Mouse (Mus musculus) myocyte (in vitro differentiated cells): ENCODE measurements around the gene Mylip.

Source experiments
- CEBPB ChIP-seq: IDR thresholded peaks from 2 replicates; pipeline ENCODE4 v1.6.1; 2011; ENCODE audit warnings: mild to moderate bottlenecking, moderate library complexity; ENCODE audit not compliant: poor library complexity, insufficient read depth, severe bottlenecking
- E2F4 ChIP-seq: IDR thresholded peaks from one replicate; pipeline ENCODE4 v1.6.1; 2011; ENCODE audit warnings: mild to moderate bottlenecking, control low read depth, moderate library complexity; ENCODE audit not compliant: insufficient read depth
- MAX ChIP-seq: IDR thresholded peaks from one replicate; pipeline ENCODE4 v1.6.1; 2011; ENCODE audit warnings: low read depth, mild to moderate bottlenecking, control low read depth
- MYOD1 ChIP-seq, 3 experiments: IDR thresholded peaks; one replicate each; pipeline ENCODE4 v1.6.1; 2011; ENCODE audit warnings: control low read depth in 2 of 3, low read depth in 2 of 3, mild to moderate bottlenecking in 2 of 3, moderate library complexity in 1 of 3; ENCODE audit not compliant: insufficient read length in 2 of 3, control insufficient read depth in 1 of 3
- MYOG ChIP-seq, 3 experiments: IDR thresholded peaks; one replicate each; pipeline ENCODE4 v1.6.1; 2011; ENCODE audit warnings: control low read depth in 2 of 3, low read depth in 2 of 3, mild to moderate bottlenecking in 2 of 3; ENCODE audit not compliant: insufficient read length in 2 of 3, control insufficient read depth in 1 of 3, insufficient read depth in 1 of 3
- POLR2A ChIP-seq: IDR thresholded peaks from one replicate; pipeline ENCODE4 v1.6.1; 2011; ENCODE audit warnings: low read depth, mild to moderate bottlenecking, control low read depth, moderate library complexity; ENCODE audit not compliant: insufficient read length
- POLR2AphosphoS2 ChIP-seq: IDR thresholded peaks from one replicate; pipeline ENCODE4 v1.6.1; 2011; ENCODE audit warnings: low read depth, control low read depth; ENCODE audit not compliant: insufficient read length
- SRF ChIP-seq: IDR thresholded peaks from one replicate; pipeline ENCODE4 v1.6.1; 2011; ENCODE audit warnings: low read depth; ENCODE audit not compliant: control insufficient read depth, insufficient read length
- TCF12 ChIP-seq: IDR thresholded peaks from one replicate; pipeline ENCODE4 v1.6.1; 2011; ENCODE audit warnings: mild to moderate bottlenecking, control low read depth; ENCODE audit not compliant: poor library complexity, insufficient read depth, severe bottlenecking
- TCF3 ChIP-seq: IDR thresholded peaks from one replicate; pipeline ENCODE4 v1.6.1; 2011; ENCODE audit warnings: low read depth, control low read depth; ENCODE audit not compliant: insufficient read length
- USF1 ChIP-seq: IDR thresholded peaks from one replicate; pipeline ENCODE4 v1.6.1; 2011; ENCODE audit warnings: low read depth, mild to moderate bottlenecking, control low read depth, moderate library complexity

DNA sequence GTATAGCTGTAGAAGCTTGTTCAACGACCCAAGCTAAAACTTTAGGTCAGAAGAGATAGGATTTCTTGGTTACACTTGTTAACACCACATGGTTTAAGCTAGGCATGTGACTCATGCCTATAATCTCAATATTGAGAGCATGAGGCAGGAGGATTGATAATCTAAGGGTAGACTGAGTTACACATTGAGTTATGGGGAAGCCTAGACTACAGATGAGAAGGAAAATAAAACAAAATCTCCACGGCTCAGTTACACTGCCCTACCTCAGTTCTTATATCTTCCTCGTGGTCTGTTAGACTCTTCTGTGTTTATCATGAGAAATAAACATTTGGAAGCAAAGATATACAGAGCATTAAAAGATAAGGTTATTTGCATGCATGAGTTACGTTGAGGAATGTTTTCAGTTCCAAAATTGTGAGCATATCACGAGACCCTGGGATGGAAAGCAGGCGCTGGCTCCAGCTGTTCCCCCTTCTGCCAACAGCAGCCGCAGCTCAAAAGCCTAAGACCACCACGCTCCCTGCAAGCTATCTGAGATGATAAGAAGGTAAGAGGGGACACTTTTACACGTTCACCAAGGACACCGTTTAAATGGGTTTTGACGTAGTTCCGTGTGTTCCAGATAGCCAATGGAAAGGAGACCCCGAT is 30.7 kb upstream of the Mylip start:
- no peak for TF ChIP-seq MYOG (IDR thresholded peaks at IDR 0.05; ENCODE audit: control insufficient read depth in 1 of 3, insufficient read depth in 1 of 3, insufficient read length in 2 of 3, low read depth in 2 of 3)
- no peak for TF ChIP-seq POLR2A
- no peak for TF ChIP-seq TCF12
- TF ChIP-seq SRF, result no peak
- no peak for TF ChIP-seq POLR2AphosphoS2
- TF ChIP-seq TCF3, result no peak
- TF ChIP-seq USF1, result no peak
- no peak for TF ChIP-seq MAX
- TF ChIP-seq E2F4, result no peak
- no peak for TF ChIP-seq CEBPB
- TF ChIP-seq MYOD1 (IDR thresholded peaks at IDR 0.05; ENCODE audit: control insufficient read depth in 1 of 3, insufficient read length in 2 of 3, low read depth in 2 of 3), result no peak
